Mouse (Mus musculus): ENCODE data around the gene Abhd14b.

Abhd14b gene

GRCm38 (mm10) chr9:106461641-106462429, 14.6 kb downstream of the Abhd14b start:
- peak; percentile 47 to 53 for DNase-seq

DNA sequence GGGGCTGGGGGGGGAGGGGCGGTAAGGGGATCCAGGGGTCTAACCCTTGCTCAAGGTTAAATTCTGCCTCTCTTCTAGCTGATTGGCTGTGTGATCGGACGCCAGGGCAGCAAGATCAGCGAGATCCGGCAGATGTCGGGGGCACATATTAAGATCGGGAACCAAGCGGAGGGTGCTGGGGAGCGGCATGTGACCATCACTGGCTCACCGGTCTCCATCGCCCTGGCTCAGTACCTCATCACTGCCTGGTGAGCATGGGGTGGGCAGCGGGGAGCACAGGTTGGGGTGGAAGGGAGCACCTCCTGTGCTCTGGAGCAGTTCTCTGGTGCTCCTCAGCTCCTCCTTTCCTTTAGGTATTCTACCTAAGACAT, 15.2 kb downstream of the Abhd14b start:
- peak; percentile 30 to 45 for DNase-seq

GRCm38 (mm10) chr9:106463122-106464063, 16.1 kb downstream of the Abhd14b start:
- peak; percentile 84 to 91 for DNase-seq

DNA sequence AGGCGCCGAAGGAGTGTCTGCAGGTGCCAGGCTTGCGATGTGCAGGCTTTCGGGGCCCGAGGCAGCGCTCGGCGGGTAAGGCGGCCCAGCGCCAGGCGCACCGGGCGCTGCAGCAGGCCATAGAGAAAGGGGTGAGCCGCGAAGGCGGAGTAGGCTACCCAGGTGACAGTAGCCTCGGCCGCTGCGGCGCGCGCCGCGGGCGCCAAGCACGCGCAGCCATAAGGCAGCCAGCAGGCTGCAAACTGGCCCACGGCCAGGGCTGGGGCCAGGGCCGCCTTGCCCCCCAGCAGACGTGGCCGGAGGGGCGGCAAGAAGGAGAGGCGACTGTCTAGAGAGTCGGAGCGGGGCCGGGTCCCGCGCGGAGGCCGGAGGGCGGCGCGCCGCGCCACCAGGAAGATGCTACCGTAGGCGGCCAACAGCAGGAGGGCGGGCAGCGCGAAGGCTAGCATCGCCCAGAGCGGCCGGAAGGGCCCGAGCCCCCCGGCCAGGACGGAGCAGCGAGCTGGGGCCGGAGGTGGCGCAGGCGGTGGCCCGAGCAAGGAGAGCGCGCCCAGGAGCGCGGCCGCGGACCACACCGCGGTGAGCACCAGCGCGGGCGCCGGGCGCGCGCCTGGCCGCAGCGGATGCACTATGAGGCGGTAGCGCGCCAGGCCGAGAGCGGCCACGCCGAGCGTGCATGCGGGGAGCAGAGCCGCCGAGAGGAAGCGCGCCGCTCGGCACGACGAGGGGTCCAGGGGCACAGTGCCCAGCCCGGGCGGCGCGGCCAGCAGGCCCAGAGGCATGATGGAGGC, 17.7 kb downstream of the Abhd14b start:
- peak; percentile 84 to 92 for DNase-seq

GRCm38 (mm10) chr9:106465571-106466200, 18.4 kb downstream of the Abhd14b start, which contains the start of gene Gpr62:
Gene Gpr62 (minus strand): TSS chr9:106465938.
- DNase-seq: peak; percentile 76 to 84

DNA sequence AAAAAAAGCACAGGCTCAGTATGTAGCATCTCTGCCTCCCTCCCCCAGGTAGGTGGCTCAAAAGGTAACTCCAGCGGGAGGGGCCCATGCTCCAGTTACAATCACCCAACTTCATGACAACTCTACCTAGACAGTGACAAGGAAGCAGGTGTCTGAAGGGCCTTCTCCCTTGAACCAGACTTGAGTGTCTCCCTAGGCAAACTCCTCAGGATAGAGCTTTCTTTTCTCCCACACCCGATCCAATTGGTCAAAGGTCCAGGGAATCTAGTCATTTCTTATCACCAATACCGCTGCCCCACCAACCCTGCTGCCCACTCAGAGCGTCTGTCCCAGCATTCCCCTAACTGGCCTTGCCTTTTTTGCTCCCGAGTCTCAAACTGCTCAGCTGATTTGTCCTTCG, 19.5 kb downstream of the Abhd14b start:
- DNase-seq: peak in 1 of 2 experiments; percentile 5

GRCm38 (mm10) chr9:106467746-106468145, 20.5 kb downstream of the Abhd14b start:
- DNase-seq: peak in 1 of 2 experiments; percentile 10

- peak in 1 of 2 experiments; percentile 2 for DNase-seq
These were observed 22.1 kb downstream of the Abhd14b start for GRCm38 (mm10) chr9:106469317-106469716.

DNA sequence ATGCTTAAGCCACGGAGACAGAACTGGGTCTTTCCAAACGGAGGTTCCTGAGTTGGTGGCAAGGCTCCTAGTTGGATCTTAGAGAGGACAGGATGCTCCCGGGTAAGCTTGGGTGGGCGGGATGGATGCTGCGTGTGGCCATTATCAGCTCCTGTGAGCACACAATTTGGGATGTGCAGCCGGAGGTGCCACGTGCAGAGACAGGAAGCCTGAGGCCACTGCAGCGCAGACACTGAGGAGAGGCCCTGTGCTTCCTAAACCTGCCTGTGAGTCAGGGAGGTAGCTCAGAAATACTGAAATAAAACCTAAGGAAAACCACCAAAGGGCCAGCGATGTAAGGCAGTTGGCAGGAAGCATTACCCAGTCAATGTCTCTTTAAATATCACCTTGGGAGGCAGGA, 22.5 kb downstream of the Abhd14b start:
- DNase-seq: peak in 1 of 2 experiments; percentile 2

- DNase-seq: peak; percentile 3 to 4
These were observed 23.9 kb downstream of the Abhd14b start for GRCm38 (mm10) chr9:106470991-106471750.

GRCm38 (mm10) chr9:106471892-106472291, 24.6 kb downstream of the Abhd14b start:
- peak; percentile 28 to 38 for DNase-seq

DNA sequence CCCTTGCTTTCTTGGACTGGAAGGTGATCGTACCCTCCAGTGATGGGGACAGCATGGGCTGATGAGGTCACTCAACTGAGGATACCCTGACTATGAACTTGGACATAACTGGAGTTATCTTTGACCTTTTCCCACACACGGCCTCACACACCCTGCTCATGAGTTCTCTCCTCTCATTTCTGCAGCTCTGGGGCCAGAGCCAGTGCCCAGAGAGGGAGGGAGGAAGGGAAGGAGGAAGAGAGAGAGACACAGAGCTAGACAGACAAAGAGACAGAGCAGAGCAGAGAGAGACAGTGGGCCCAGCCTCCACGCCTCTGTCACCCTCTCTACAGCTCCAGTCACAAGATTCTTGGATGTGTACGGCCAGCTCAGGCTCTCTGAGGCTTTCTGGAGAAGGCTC, 25.1 kb downstream of the Abhd14b start:
- peak; percentile 4 to 7 for DNase-seq

DNA sequence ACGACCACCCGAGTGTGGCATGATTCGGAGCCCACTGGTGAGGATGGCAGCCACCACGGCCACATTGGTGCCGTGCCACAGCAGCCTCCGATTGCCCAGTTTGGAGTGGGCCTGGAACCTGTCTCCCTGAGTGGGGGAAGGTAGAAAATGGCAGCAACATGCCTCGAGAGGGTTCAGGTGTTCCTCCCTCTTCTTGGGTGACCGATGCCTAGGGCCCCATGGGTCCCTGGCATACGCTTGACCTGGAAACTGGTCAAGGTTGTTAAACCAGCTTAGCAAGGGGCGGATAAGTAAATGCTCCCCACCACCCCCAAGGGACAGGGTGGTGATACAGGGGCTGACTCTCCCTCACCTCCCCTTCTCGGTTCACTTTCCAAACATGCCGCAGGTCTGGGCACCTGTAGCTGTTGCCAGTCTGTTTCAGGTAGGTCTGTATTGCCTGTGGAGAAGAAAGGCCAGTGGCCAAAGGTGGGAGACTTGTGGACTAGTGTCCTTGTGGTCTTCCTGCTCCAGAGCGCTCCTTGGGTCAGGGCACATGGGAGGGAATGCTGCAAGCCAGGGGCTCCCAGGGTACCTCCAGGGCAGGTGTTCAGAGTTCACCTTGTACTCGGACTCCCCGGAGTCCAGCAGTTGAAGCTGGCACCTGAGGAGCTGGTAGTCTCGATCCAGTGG, 26.0 kb downstream of the Abhd14b start:
- peak; percentile 3 to 12 for DNase-seq

DNA sequence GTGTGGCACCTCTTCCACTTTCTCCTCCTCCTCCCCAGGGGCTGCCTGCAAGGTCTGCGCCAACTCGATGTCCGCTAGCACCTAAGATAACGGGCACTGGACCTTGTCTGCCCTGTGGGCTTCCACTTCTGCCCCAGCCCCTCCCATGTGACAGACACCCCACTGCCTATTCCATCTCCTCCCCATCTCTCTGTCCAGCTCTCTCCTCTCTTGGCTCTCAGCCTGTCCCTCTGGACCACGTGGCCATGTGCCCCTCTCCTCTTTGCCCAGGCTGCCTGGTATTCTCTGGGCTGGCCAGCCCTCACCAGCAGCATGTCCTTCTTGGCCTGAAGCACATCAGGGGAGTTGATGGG, 26.5 kb downstream of the Abhd14b start:
- DNase-seq: peak in 1 of 2 experiments; percentile 20

DNA sequence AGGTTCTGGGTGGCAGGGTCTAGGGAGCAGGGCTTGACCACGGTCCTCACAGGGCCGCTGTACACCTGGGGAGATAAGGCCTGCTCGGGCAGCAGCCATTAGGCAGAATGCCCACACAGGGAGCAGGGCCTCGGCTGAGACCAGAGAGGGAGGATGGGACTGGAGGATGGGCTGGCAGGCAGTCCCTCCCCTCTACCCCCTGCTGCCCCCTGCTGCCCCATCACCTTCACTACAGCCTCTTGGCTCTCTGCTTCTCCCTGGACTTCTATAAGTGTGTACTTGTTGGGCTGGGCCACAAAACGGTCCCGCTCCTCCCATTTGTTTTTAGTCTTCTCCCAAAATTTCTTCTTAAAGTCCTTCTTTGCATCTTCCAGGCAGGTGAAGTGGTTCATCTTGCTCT, 27.2 kb downstream of the Abhd14b start:
- peak; percentile 72 to 82 for DNase-seq

DNA sequence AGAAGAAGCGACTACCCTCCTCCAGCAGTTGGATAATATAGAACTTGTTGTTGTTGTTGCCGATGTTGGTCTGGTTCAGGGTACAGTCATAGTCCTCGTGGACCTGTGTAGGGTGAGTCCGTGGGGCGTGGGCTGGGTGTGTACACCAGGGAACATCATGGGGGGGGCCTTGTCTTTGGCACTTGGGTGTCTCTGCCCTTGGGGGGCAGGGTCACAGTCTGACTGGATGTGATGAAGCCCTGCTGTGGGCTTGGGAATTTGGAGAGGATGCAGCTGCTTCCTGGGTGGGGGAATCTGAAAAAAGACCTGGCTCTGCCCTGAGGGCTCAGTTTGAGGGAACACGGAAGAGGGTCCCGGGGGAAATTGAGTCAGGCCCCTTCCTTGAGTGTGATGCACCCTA, 27.8 kb downstream of the Abhd14b start:
- DNase-seq: peak in 1 of 2 experiments; percentile 9

DNA sequence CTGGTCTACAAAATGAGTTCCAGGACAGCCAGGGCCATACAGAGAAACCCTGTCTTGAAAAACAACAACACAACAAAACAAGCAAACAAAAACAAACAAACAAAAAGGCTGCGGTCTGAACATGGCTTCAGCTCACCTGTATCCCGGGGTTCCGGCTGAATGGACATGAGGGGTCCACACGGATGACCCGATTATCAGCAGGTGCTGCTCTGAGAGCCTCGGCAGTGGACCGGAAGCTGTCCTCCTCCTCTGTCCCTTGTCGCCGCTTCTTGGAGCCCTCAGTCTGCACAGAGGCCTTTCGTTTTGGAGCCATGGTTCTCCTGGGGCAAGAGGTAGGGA, 28.4 kb downstream of the Abhd14b start, which contains the start of gene Rrp9:
Rrp9 (plus strand) TSS at position 301 of the 339 bp plus-strand sequence.
- peak in 1 of 2 experiments; percentile 11 for DNase-seq

- DNase-seq: no peak
These were observed 29.0 kb downstream of the Abhd14b start for GRCm38 (mm10) chr9:106476002-106476923.

DNA sequence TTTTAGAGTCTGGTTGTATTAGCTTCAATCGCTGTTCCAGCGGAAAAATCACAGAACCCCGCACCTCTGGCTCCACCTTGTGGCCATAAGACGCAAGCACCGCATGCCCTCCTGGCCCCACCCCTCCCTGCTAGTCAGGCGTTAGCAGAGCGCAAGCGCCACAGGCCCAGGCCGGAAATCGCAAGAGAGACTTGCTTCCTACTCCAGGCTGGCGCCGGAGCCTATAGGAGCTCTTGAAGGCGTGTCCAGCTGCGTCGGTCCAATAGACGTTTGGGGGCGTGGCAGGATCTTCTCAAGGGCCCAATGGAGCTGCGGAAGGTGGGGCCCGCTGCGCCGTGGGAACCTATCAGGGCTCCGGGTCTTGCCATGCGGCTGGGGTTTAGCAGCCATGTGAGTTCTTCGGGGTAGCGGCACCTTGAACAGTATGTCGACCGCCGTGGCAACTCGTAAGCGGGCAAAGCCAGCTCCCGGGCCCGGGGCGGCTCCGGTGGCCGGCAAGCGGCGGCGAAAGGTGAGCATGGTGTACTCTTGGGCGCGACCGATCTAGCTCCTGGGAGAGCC, 29.7 kb downstream of the Abhd14b start, which contains the start of gene Parp3:
Parp3 (minus strand) TSS at position 26 of the 561 bp plus-strand sequence.
- peak; percentile 97 to 99 for DNase-seq

Measured in cerebellum, postnatal 36 days (tissue).